Mouse (Mus musculus) embryonic fibroblast, embryonic 13.5 days (primary cell): Measurements from ENCODE around the gene 1700029F12Rik.

Source experiments
- CTCF ChIP-seq: IDR thresholded peaks from 2 replicates; pipeline ENCODE4 v1.5.1; 2011; ENCODE audit warnings: mild to moderate bottlenecking, control low read depth, low read length, moderate library complexity, borderline replicate concordance; ENCODE audit not compliant: insufficient read depth
- POLR2A ChIP-seq: IDR thresholded peaks from 2 replicates; pipeline ENCODE4 v1.6.1; 2011; ENCODE audit warnings: low read depth, mild to moderate bottlenecking, control low read depth, low read length, moderate library complexity

GRCm38 (mm10) chr13:96990561-96991265 is 43.4 kb downstream of the 1700029F12Rik start:
- TF ChIP-seq CTCF (no peak), POLR2A (no peak)
